Mouse (Mus musculus) ES-E14 (cell line): Measurements from ENCODE around the gene Adam10.

Source experiments
- HCFC1 ChIP-seq: IDR thresholded peaks from 2 replicates; pipeline ENCODE4 v1.6.1; 2012; ENCODE audit warnings: low read length, inconsistent platforms, borderline replicate concordance; ENCODE audit not compliant: insufficient read depth
- ZNF384 ChIP-seq: IDR thresholded peaks from 2 replicates; pipeline ENCODE4 v1.6.1; 2012; ENCODE audit warnings: low read depth, low read length, inconsistent platforms

DNA sequence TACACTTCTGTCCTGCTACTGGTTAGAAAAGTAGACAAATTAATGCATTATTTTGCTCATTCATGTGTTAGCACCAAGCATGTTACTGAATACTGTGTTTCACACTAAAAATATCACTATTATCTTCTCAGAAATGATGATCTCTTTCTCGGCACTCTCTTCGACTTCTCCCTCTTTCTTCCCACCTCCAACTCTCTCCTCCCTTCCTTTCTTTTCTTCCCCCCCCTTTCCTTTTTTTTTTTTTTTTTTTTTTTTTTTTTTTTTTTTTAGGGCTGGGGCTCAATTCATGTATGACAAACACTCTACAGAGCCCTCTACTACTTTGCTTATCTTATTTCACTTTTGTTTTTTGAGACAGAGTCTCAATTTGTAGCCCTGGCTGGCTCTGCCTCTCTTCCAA is 20.5 kb upstream of the Adam10 start:
- TF ChIP-seq HCFC1 (no peak), ZNF384 (no peak)
